Mouse (Mus musculus): ENCODE measurements around the gene Cdc42se1.
A peak's percentile ranks its signal among the peaks of the same experiment; 100 is the strongest.
"Not testable (repeated sequence)": the region's sequence is repeated elsewhere in the genome, so short reads cannot be mapped to it uniquely, and the experiment has no call there.

Cdc42se1 gene

DNA sequence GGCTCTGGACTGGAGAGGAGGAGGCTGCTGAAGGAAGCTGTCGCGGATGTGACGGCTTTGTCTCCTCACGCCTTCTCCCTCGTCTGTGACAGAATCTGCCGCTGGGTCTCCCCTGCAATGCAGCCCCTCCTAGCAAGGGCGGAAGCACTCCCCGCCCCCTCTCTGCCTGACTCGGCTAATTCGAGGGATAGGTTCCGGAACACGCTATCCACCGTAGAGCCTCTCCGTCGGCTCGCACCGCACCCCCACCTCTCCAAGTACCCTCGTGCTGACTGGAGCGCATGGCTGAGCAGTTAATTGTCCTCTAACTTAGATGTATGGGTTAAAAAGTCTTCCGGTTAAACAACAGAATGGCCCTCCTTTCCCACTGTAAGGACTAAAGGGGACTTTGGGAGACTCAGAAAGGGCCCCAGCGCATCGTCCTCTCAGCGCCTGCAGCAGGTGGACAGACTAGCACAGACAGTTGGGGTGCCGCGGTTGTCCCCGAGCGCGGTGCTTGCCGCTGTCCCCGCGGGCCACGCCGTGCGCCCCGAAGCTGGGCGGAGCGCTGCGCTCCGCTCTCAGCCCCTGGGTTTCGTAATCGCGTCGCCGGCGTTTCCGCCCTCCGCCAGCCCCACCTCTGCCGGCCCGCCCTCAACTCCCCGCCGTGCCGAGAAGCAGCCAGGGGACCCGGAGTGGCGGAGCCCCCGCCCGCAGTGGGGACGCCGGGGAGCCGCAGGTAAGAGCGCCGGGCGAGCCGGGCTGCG lies at the start of gene Cdc42se1:
Gene Cdc42se1, plus strand, starts transcription at position 585 of the 746 bp plus-strand sequence.
- peak; percentile 85 for DNase-seq (ENCODE audit: low spot score)

DNA sequence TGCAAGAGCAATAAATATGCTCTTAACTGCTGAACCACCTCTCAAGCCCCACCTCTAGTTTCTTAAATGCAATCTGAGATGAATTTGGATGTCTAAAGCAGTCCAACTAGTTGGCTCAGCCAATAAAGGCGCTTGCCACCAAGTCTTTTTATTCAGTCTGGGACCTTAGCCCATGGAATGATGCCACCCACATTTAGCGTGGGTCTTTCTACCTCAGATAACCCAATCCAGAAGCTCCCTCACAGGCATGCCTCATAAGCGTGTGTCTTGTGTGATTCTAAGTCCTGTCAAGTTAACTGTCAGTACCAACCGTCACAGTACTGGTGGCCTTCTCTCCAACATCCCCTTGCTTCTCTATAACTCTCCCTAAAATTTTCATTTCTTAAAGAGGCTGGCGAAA lies 49.6 kb upstream of the Cdc42se1 start:
- no peak for DNase-seq (ENCODE audit: low spot score)

DNA sequence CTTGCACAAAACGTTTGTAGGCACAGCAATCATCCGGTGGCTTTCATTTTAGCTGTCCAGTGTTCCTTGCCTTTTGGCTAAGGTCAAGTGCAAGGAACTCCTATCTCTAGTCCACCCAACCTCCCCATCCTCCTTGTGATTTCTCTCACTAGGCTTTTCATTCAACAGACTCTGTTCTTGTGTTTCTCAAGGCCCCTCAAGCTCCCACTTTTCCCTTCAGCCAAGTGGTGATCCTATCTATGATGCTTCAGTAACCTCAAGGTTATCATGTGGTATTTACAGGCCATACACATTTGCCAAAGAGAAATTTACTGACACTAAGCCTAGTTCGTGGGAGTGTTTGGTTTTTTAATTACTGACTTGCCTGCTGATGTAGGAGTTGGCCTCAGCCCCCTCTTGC lies 48.6 kb upstream of the Cdc42se1 start:
- DNase-seq (ENCODE audit: low spot score): no peak

DNA sequence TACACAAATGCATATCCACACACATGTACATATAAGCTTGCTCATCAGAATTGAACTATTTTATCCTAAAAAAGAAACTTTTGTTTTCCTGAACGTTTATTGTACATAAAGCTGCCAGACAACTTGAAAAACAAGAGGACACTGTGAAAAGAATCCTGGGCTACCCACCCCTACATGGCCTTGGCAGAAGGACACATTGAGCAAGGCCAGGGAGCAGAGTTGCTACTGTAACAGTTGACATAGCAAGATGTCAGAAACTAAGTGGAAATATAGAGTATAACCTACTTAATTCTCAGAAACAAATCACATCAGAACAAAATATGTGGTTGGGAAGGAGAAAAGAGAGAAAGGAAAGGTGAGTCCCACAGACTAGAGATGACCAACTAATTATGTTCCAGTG lies 46.7 kb upstream of the Cdc42se1 start:
- no peak for DNase-seq (ENCODE audit: low spot score)

DNA sequence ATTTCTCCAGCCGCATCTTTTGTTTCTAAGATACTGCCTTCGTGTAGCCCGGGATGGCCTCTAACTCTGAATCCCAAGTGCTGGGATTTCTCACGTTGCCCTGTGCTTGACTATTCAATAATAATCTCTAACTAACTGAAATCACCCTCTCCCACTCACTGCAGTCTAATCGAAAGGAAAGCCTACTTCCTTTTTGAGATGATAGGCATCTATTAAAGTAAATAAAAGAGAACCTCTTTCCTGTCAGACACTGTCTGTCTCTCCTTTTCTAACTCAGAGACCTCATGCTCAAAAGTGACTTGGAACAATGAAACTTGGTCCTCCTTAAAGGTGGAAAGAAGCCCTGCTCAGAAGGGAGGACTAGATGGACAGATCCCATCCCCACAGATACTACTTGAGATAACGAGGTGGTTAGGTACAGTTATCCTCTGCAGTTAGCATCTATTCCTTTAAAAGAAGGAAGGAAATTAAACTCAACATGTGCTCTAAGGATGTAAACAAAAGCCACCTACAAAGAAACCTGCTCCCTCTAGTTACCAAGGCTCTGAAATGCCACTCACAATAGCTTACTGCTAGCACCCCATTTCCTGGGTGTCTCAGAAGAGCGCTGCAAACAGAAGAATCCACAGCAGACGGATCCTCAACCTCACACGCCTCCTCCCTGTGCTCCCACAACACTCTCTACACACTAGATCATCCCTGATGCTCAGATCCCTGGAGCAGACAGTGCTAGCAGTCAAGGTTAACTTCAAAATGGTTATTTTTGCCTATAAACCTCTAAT lies 43.5 kb upstream of the Cdc42se1 start:
- no peak for DNase-seq (ENCODE audit: low spot score)

DNA sequence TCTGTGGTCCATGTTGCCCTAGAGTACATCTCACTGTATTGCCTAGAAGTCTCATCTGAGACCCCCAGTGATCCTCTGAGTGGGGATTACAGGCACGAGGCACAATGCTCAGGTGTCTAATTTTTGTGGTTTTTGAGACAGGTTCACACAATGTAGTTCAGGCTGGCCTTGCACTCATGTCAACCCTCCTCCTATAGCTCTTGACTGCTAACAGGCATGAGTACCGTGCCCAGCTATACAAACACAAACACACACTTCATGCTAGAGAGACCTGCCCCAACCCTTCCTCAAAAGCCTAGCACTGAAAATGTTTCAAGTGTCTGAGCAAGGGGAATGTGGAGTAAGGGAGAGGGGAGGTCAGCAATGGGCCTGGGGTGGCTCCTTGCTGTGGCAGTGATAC lies 42.4 kb upstream of the Cdc42se1 start:
- no peak for DNase-seq (ENCODE audit: low spot score)

DNA sequence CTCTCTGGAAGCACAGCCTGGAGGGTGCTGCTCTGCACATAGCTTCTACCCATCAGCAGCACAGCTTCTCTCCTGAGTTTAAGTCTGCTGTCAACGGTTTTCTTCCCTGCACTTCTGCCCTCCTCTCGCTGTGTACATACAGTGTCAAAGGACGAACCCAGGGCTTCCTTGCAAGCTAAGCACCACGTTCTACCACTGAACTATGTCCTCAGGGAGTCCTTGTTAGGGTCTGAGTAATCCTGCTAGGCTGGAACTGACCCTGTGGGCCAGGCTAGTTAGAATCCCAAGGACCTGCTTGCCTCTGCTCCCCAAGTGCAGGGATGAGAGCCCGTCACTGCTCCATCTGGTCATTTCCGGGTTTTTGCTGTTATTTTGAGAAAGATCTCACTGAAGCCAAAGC lies 41.6 kb upstream of the Cdc42se1 start:
- no peak for DNase-seq (ENCODE audit: low spot score)

DNA sequence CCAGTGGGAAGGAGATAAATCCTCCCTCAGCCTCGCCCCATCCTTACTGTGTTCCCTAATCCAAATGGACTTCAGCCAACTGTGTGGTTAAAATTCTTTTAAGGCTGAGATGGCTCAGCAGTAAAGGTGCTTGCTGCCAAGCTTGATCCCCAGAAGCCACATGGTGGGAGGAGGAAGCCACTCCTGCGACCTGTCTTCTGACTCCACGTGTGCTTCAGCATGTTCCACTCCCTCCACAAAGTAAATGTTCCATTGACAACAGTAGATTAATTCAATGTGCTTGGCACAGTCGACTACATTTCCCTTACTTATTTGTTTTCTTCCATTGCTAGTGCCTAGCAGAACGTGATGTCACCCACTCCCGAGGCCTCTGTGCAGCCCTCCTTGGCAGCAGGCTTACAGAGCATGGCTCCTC lies 33.8 kb upstream of the Cdc42se1 start:
- DNase-seq (ENCODE audit: low spot score): no peak

DNA sequence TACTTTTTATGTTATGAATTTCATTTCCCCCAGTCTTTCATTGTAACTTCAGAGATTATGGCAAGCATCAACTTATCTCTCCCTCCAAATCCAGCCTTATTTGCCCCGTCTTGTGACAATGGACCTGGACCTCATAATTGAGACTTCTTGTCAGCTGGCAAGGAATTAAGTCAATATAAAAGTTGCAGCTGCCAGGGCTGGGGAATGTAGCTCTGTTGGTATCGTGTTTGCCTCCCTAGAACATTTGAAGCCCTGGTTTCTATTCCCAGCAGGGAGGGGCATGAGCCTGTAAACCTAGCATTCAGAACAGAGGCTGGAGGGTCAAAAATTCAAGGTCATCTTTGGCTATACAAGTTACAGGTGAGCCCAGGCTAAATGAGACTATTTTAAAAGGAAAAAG lies 32.8 kb upstream of the Cdc42se1 start:
- DNase-seq (ENCODE audit: low spot score): no peak

DNA sequence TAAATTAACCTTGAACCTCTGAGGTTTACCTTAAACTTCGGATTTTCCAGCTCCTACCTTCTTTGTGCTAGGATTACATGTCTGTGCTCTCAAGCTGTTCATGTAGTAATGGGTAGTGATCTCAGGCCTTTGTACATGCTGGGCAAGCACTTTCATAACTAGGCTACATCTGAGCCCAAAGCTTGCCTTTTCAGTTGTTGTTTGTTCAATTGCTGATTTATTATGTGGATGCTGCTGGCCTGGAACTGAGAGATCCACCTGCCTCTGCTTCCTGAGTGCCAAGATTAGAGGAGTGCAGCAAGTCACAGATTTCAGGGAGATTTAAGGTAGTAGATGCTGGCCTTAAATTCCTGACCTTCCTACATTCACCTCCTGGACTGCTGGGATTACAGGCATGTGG lies 29.4 kb upstream of the Cdc42se1 start:
- DNase-seq (ENCODE audit: low spot score): no peak

DNA sequence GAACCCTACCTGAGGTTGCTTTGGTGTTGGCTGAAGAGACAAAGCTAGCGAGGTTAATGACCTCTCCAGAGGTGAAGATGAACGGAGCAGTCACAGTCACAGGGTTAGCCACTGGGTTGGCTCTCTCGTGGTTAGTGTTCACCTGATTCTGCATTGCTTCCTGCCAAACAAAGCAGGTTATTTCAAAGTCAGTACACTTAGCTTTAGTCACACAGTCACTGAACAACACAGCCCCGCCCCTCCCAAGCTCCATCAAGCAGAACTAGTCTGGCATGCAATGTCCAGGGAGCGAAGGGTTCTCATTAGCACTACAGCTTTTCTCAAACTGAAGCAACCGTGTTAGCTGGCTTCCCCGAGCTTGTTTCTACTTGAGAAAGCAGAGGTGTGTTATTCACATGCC lies 28.4 kb upstream of the Cdc42se1 start:
- no peak for DNase-seq (ENCODE audit: low spot score)

DNA sequence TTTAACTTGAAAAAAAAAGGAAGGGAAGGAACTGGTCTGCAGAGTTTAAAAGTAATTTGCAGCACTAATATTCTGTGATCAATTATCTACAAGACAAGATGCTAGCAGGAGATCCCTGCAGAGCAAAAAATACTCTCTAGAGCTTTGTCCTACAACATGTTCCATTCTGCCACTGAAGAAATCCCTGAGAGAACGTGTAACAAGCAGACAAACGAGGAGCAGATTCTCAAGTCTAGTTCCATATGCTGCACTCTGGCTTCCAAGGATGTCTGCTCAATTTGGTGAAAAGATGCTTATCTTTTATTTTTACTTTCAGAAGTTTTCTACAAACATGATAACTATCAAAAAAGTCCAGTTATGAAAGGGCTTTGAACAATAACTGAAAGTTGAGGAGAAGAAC lies 28.0 kb upstream of the Cdc42se1 start:
- DNase-seq (ENCODE audit: low spot score): no peak

DNA sequence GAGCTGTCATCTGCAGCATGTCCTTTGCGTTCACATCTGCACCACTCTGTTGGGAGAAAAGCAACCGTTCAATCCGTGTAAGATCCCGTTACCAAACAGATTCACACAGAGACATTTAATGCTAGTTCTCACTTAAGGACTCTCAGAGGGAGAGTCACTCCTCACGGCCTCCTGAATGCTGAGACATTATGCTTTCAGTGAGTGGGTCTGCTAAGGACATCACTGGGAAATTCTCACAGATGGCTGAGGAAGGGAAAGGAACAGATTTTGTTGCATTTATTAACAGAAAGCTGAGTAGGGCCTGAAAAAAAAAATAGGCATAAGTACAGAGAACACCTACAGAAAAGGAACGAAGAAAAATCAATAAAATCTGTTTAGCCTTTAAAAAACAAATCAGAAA lies 24.7 kb upstream of the Cdc42se1 start:
- no peak for DNase-seq (ENCODE audit: low spot score)

DNA sequence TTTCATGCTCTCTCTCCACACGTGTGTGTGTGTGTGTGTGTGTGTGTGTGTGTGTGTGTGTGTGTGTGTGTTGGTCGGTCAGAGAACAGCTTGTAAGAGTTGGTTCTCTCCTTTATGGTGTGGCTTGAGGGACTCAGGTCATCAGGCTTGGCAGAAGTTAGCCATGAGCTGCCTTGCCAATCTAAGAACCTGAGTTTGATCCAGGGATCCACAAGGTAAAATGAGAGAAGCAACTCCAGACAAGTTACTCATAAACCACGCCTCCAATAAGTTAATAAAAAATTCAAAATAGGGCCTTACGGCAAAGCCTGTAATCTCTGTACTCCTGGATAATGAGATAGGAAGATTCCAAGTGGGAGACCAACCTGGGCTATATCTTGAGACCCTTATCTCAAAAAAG lies 20.2 kb upstream of the Cdc42se1 start:
- DNase-seq (ENCODE audit: low spot score): no peak

DNA sequence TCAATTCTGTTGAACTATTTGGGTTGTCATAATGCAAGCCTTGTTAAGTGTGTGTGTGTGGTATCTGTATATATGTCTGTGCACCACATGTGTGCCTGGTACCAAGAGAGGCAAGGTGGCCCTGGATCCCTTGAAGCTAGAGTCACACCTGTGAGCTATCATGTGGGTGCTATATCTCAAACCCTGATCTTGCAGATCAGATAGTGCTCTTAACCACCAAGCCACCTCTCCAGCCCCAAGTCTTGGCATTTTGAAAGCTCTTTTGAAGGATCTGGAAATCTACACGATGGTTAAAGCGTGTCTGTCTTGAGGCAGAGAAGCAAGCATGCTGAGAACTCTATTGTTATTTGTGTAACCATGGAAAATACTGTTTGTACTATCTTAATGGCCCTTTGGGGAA lies 17.9 kb upstream of the Cdc42se1 start:
- no peak for DNase-seq (ENCODE audit: low spot score)

DNA sequence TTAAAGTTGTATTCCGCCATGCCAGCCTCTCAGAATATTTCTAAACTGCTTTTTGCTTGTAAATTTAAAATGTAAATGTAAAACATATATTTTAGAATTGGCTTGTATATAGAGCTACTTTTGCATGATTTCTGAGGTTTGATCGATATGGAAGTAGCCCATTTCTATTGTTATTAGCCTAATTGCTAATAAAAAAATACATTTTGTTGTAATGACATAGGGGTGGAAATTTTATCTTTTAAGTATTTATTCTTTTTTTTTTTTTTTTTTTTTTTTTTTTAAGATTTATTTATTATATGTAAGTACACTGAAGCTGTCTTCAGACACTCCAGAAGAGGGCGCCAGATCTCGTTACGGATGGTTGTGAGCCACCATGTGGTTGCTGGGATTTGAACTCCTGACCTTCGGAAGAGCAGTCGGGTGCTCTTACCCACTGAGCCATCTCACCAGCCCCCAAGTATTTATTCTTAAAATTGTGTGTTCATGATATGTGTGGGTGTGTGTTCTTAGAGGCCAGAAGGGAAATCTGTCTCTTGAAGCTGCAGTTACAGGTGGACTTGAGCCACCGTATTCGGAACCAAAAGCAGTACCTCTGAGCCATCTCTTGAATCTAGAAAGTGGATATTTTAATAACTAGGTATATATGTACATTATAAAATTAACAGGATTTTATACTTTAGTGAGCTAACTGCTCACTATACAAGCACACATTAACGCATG lies 15.5 kb upstream of the Cdc42se1 start:
- DNase-seq (ENCODE audit: low spot score): not testable (repeated sequence)

DNA sequence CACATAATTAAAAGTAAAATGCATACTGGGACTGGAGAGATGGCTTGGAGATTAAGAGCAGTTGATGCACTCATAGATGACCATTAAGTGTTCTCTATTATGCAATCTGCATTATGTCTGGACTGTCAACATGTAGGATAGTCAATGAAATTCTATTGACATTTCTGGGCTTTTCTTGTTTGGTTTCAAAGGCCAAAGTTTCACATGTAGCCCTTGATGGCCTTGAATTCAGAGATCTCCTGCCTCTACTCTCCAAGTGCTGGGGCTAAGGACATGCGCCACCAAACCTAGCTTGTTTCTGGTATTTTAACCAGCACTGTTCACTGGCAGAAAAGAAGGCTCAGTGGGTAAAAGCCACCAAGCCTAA lies 14.9 kb upstream of the Cdc42se1 start:
- no peak for DNase-seq (ENCODE audit: low spot score)

DNA sequence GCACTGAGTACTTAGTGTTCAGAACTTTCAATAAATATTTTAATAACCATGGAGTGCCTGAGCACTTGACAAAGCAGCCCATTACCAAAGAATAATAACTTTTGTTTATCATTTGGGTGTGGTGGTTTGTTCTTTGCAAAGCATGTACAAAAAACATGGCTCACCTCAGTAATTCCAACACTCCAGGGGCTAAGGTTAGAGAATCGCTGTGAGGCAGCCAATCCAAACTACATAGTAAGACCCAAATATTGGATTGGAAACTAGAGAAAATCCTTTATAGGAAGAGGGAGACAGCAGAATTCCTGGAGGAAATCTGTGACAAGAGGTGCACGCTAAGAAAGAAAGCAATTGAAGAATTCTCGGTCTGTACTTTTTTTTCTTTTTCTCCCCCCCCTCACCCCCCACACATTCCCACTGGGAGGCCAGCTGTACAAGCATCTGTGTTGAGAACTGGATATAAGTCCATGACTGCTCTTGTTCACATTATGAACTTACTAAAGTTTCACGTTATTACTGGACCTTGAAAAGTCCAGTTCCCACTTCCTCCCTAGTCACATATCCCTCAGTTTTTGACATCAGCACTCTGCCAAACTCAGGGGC lies 11.8 kb upstream of the Cdc42se1 start:
- no peak for DNase-seq (ENCODE audit: low spot score)

DNA sequence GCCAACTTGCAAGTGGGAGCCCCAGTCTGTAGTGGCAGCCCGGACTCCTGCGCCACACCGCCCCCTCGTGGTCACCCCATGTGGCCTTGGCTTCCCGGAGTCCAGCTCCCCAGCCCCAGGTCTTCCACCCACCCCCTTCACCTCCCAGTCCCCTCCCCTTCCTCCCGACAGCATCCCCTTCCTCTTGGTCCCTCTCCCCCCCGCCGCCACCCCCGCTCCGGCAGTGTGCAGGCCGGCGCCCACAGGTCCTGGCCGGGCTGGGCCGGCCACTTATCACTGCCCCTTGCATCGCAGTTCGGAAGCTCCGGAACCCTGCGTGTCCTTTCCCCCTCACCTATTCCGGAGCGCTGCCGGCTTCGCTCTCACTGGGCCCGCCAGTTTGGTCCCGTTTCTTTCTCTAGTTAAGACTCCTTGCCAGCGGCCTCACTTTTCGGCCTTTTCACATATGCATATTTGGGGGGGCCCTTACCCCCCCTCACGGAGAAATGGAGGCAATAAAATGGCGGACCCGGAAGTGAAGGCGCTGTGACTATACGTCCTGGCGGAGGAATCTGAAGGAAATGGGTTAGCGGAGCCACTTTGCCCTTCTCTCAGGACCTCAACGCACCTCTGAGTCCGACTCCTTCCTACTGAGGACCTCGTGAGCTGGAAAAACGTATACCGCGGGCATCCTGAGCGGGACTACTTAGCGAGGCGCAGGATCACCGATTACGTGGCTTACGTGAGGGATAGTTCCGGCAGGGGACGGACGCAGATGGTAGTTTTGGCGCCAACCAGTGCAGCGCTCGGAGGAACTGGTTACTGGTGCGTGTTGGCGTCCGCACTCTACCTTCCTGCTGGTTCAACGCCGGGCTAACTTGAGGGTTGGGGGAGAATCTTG lies 11.0 kb upstream of the Cdc42se1 start, which contains the start of gene Gabpb2:
Gene Gabpb2, minus strand, starts transcription at position 662 of the 880 bp plus-strand sequence.
- DNase-seq (ENCODE audit: low spot score): peak; percentile 99

DNA sequence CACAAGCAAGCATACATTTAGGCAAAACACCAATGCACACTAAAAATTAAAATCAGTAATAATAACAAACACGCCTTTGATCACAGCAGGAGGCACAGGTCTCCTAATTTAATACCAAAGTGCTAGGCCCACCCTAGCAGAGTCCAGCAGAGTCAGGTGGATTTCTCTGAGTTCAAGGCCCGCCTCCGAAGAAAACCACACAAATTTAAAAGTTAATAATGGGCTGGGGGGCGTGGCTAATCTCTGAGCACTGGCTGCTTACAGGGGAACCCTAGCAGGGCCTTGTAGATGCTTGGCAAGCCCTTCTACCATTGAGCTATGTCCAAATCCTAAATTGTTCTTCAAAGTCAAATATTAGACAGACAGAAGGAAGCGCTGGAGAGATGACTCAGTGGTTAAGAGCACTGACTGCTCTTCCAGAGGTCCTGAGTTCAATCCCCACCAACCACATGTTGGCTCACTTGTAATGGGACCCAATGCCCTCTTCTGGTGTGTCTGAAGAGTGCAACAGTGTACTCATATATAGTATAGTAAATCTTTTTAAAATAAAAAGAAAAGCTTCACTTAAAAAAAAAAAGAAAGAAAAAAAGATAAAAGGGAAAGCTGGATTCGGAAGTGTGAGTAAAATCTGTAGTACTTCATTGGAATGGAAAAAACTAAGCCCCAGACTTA lies 9.9 kb upstream of the Cdc42se1 start:
- DNase-seq (ENCODE audit: low spot score): no peak

DNA sequence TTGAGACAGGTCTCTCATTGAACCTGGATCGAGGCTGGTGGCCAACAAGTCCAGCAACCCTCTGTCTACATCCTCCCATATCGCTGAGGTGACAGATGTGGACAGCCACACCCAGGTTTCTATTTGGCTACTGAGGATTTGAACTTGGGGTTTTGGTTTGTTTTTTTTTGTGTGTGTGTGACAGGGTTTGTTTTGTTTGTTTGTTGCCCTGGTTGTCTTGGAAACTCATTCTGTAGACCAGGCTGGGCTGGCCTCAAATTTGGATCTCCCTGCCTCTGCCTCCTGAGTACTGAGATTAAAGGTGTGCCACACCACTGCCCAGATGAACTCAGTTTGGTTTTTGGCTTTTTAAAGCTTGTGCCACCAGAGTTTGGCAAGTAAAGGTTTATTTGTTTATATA lies 5.5 kb upstream of the Cdc42se1 start:
- DNase-seq (ENCODE audit: low spot score): no peak

Data from testis, postnatal 10 days (tissue).